ENCODE assay signal across 25 mouse cellular contexts in the genomic region with DNA sequence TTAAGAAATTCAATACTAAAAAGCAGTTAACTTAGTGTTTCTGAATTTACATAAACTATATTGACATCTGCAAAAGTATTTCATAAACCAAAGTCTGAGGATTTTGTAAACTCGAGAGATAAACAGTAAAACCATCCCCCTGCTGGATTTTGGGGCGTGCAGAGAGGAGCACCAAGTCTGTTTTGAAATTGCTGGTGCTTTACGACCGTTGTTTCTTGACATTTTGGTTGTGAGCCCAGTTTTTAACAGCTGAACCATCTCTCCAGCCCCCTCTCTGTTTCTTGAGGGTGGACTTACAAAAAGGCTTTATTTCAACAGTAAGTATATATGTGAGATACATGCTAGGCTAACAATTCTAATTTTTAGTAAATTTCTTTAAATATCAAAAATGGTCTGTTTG. TPM values are rescaled to one million over a fixed set of nuclear protein-coding genes. Genes with fewer than 3 reads are reported as not detected.
DNase-seq lines count a peak whose midpoint lies in the region; ATAC-seq and TF ChIP-seq lines count a peak whose summit lies in the region.
"Had no signal": no experiment of that assay in that cellular context is flagged by ENCODE, and none has a peak within 500 bp of the region (broad histone marks: within the 10 kb centered on the region; RNA-seq: fewer than 3 reads in every experiment).

No protein-coding gene starts in this region.

- no peaks in the 10 kb centered on the region for H3K27me3 ChIP-seq in embryonic facial prominence, embryonic 14.5 days (replicated peaks; ENCODE audit: control insufficient read depth, insufficient read depth, low read length)
- no peaks in the 10 kb centered on the region for H3K27me3 ChIP-seq in embryonic facial prominence, embryonic 10.5 days (replicated peaks; ENCODE audit: low read depth, poor library complexity, severe bottlenecking)
- no peaks in the 10 kb centered on the region for H3K27me3 ChIP-seq in lung, embryonic 14.5 days (ENCODE audit: insufficient read depth, low read length)
- H3K27me3 ChIP-seq in lung, embryonic 16.5 days (ENCODE audit: control insufficient read depth, insufficient read depth, low read depth, low read length) = no peaks in the 10 kb centered on the region
- H3K27me3 ChIP-seq: CH12.LX; embryonic facial prominence, embryonic 13.5 days; forebrain, embryonic 13.5 days; forebrain, embryonic 15.5 days; Patski had no signal

- H3K27ac ChIP-seq in embryonic facial prominence, embryonic 14.5 days (replicated peaks; ENCODE audit: low read depth, low read length) = no peak overlapping the region
- no peak overlapping the region for H3K27ac ChIP-seq in embryonic facial prominence, embryonic 10.5 days (replicated peaks)
- no peak overlapping the region for H3K27ac ChIP-seq in lung, embryonic 14.5 days (ENCODE audit: low read depth)
- H3K27ac ChIP-seq in lung, embryonic 16.5 days (ENCODE audit: low read length) = no peak overlapping the region
- H3K27ac ChIP-seq: embryonic facial prominence, embryonic 13.5 days; forebrain, embryonic 13.5 days; forebrain, embryonic 15.5 days had no signal

- no peak overlapping the region for H3K4me2 ChIP-seq in embryonic facial prominence, embryonic 14.5 days (ENCODE audit: low read depth, low read length)
- no peak overlapping the region for H3K4me2 ChIP-seq in lung, embryonic 14.5 days
- H3K4me2 ChIP-seq in lung, embryonic 16.5 days (ENCODE audit: low read depth, low read length) = no peak overlapping the region
- H3K4me2 ChIP-seq: embryonic facial prominence, embryonic 13.5 days; forebrain, embryonic 13.5 days; forebrain, embryonic 15.5 days had no signal

- H3K4me3 ChIP-seq in embryonic facial prominence, embryonic 14.5 days (ENCODE audit: low read depth, low read length) = no peak overlapping the region
- H3K4me3 ChIP-seq in embryonic facial prominence, embryonic 10.5 days = no peak overlapping the region
- no peak overlapping the region for H3K4me3 ChIP-seq in lung, embryonic 14.5 days (ENCODE audit: low read depth, low read length)
- H3K4me3 ChIP-seq in lung, embryonic 16.5 days (ENCODE audit: low read length) = no peak overlapping the region
- H3K4me3 ChIP-seq: embryonic facial prominence, embryonic 13.5 days; forebrain, embryonic 13.5 days; forebrain, embryonic 15.5 days had no signal

- H3K4me1 ChIP-seq in embryonic facial prominence, embryonic 14.5 days (ENCODE audit: control insufficient read depth, insufficient read depth, low read length) = no peaks in the 10 kb centered on the region
- no peaks in the 10 kb centered on the region for H3K4me1 ChIP-seq in embryonic facial prominence, embryonic 10.5 days
- no peaks in the 10 kb centered on the region for H3K4me1 ChIP-seq in lung, embryonic 14.5 days (ENCODE audit: insufficient read depth)
- no peaks in the 10 kb centered on the region for H3K4me1 ChIP-seq in lung, embryonic 16.5 days (replicated peaks; ENCODE audit: control insufficient read depth, insufficient read depth, low read length)
- H3K4me1 ChIP-seq: embryonic facial prominence, embryonic 13.5 days; forebrain, embryonic 13.5 days; forebrain, embryonic 15.5 days had no signal

- H3K9me3 ChIP-seq in embryonic facial prominence, embryonic 14.5 days (ENCODE audit: control insufficient read depth, low read length) = no peaks in the 10 kb centered on the region
- H3K9me3 ChIP-seq in embryonic facial prominence, embryonic 10.5 days = no peaks in the 10 kb centered on the region
- no peaks in the 10 kb centered on the region for H3K9me3 ChIP-seq in lung, embryonic 14.5 days (ENCODE audit: low read depth, low read length)
- H3K9me3 ChIP-seq in lung, embryonic 16.5 days (ENCODE audit: control insufficient read depth, low read length) = no peaks in the 10 kb centered on the region
- H3K9me3 ChIP-seq: embryonic facial prominence, embryonic 13.5 days; forebrain, embryonic 13.5 days; forebrain, embryonic 15.5 days; G1E had no signal

- no peak for TF ChIP-seq CTCF in lung, embryonic 14.5 days (IDR thresholded peaks at IDR 0.05; ENCODE audit: low read depth)

- peaks cover 3% of the 10 kb centered on the region for H3K36me3 ChIP-seq in embryonic facial prominence, embryonic 14.5 days (ENCODE audit: control insufficient read depth, insufficient read depth, low read length)
- H3K36me3 ChIP-seq in embryonic facial prominence, embryonic 10.5 days (replicated peaks) = peaks cover 30% of the 10 kb centered on the region
- H3K36me3 ChIP-seq in lung, embryonic 14.5 days (ENCODE audit: insufficient read depth) = peaks cover 6% of the 10 kb centered on the region; the same call in 1 of the 2 replicates
- peaks cover 4% of the 10 kb centered on the region; the same call in 1 of the 2 replicates for H3K36me3 ChIP-seq in lung, embryonic 16.5 days (ENCODE audit: control insufficient read depth, insufficient read depth, low read length)
- H3K36me3 ChIP-seq: G1E had no signal

- H3K9ac ChIP-seq in embryonic facial prominence, embryonic 14.5 days (ENCODE audit: low read depth, low read length) = no peak overlapping the region
- H3K9ac ChIP-seq in lung, embryonic 14.5 days = no peak overlapping the region
- no peak overlapping the region for H3K9ac ChIP-seq in lung, embryonic 16.5 days (ENCODE audit: low read length)
- H3K9ac ChIP-seq: embryonic facial prominence, embryonic 13.5 days; forebrain, embryonic 13.5 days; forebrain, embryonic 15.5 days had no signal

- peak; percentile 16 for DNase-seq in embryonic facial prominence, embryonic 14.5 days (ENCODE audit: low spot score)
- DNase-seq in embryonic facial prominence, embryonic 10.5 days (ENCODE audit: low spot score) = no peak
- DNase-seq in lung, embryonic 14.5 days = peak; percentile 92
- no peak for DNase-seq in lung, postnatal 36 days
- no peak for DNase-seq in lung, postnatal 14 days
- DNase-seq in lung, postnatal 10 days = peak; percentile 4
- no peak for DNase-seq in lung, adult 18-20 months
- DNase-seq: adrenal gland, adult 8-10 months; adrenal gland, postnatal 14 days; adrenal gland, postnatal 36 days; B cell, adult 2 months; cerebellum, adult 11-12 months; cerebellum, adult 2 months; cerebellum, adult 9-10 months; cerebellum, postnatal 10 days; cerebellum, postnatal 25 days had no signal

- no peak for ATAC-seq in embryonic facial prominence, embryonic 14.5 days (ENCODE audit: low read depth)
- ATAC-seq in lung, embryonic 14.5 days (ENCODE audit: insufficient read depth) = peak; percentile 92
- ATAC-seq in lung, embryonic 16.5 days (ENCODE audit: low read depth) = peak; percentile 92
- ATAC-seq: activated CD4-positive, CD25-positive, alpha-beta regulatory T cell, adult 4 months; CD4-positive, CD25-positive, alpha-beta regulatory T cell, adult 4 months; forebrain, embryonic 13.5 days; forebrain, embryonic 15.5 days; Patski had no signal

- 70% methylated on average over 4 of the region's 4 CpGs for WGBS in embryonic facial prominence, embryonic 14.5 days
- WGBS in embryonic facial prominence, embryonic 10.5 days = 93% methylated on average over 4 of the region's 4 CpGs
- 33% methylated on average over 4 of the region's 4 CpGs for WGBS in lung, embryonic 14.5 days
- 55% methylated on average over 4 of the region's 4 CpGs for WGBS in lung, embryonic 16.5 days

RNA-seq across cellular contexts. Expression of gene Fam135a, which starts 33.4 kb away (rescaled TPM):
- 25.5 and 27.8 TPM in 2 replicates for polyA plus RNA-seq in embryonic facial prominence, embryonic 14.5 days (2014; fragmentation: Nextera tagmentation; extraction: Ambion mirVana)
- polyA plus RNA-seq in embryonic facial prominence, embryonic 10.5 days (2016; fragmentation: Nextera tagmentation; extraction: Ambion mirVana) = 43.6 and 46.5 TPM in 2 replicates
- 31.4 and 34.3 TPM in 2 replicates for polyA plus RNA-seq in lung, embryonic 14.5 days (2014; fragmentation: Nextera tagmentation; extraction: Ambion mirVana)
- 29.5 and 34.6 TPM in 2 replicates for polyA plus RNA-seq in lung, embryonic 16.5 days (2015; fragmentation: Nextera tagmentation; extraction: Ambion mirVana)
- polyA plus RNA-seq: G1E had no signal

Comparison
In these comparisons a context has a peak if more than half of its experiments do, and no peak if none do; other contexts are left out.
1. DNase-seq: peak in embryonic facial prominence, embryonic 14.5 days (single experiment), lung, embryonic 14.5 days (single experiment) and lung, postnatal 10 days (single experiment); none in embryonic facial prominence, embryonic 10.5 days (single experiment), lung, postnatal 36 days (single experiment), lung, postnatal 14 days (single experiment) and lung, adult 18-20 months (0 of 2).